Mouse (Mus musculus) heart, embryonic 15.5 days (tissue): ENCODE results near the gene Rapgef2. TPM values are rescaled to one million over a fixed set of nuclear protein-coding genes. Genes with fewer than 3 reads are reported as not detected.
A peak's percentile ranks its signal among the peaks of the same experiment; 100 is the strongest.
"Not testable (repeated sequence)": the region's sequence is repeated elsewhere in the genome, so short reads cannot be mapped to it uniquely, and the experiment has no call there.

Experiments
- ATAC-seq: fragments of 200-750 bp; cut with Nextera tagmentation; replicated peaks from 2 replicates; pipeline ENCODE4 v1.8.0; 2017; ENCODE audit warnings: low read depth, moderate TSS enrichment; ENCODE audit not compliant: insufficient number of reproducible peaks, insufficient read depth, low FRiP score
- H3K27ac ChIP-seq: fragments of 300-500 bp; sonication (generic); 2 replicates; pipeline ENCODE4 v1.5.1; 2015; ENCODE audit warnings: mild to moderate bottlenecking, inconsistent platforms
- H3K27me3 ChIP-seq: fragments of 300-500 bp; sonication (generic); 2 replicates; pipeline ENCODE4 v1.6.1; 2015; ENCODE audit warnings: inconsistent platforms
- H3K36me3 ChIP-seq: fragments of 300-500 bp; sonication (generic); 2 replicates; pipeline ENCODE4 v1.6.1; 2015; ENCODE audit warnings: mild to moderate bottlenecking, inconsistent platforms
- H3K4me1 ChIP-seq: fragments of 300-500 bp; sonication (generic); replicated peaks from 2 replicates; pipeline ENCODE4 v1.6.1; 2015; ENCODE audit warnings: inconsistent platforms
- H3K4me2 ChIP-seq: fragments of 300-500 bp; sonication (generic); 2 replicates; pipeline ENCODE4 v1.6.1; 2015; ENCODE audit warnings: inconsistent platforms, mild to moderate bottlenecking, moderate library complexity
- H3K4me3 ChIP-seq: fragments of 300-500 bp; sonication (generic); 2 replicates; pipeline ENCODE4 v1.5.1; 2015; ENCODE audit warnings: mild to moderate bottlenecking, inconsistent platforms
- H3K9ac ChIP-seq: fragments of 300-500 bp; sonication (generic); 2 replicates; pipeline ENCODE4 v1.6.1; 2015; ENCODE audit warnings: mild to moderate bottlenecking, inconsistent platforms
- H3K9me3 ChIP-seq: fragments of 300-500 bp; sonication (generic); replicated peaks from 2 replicates; pipeline ENCODE4 v1.6.1; 2016; ENCODE audit warnings: inconsistent platforms
- WGBS: fragments of 180-500 bp; shearing (Covaris S2); methylation state at CpG from one replicate; pipeline ENCODE4 v1.1.7; 2015; ENCODE audit warnings: mixed read lengths; 5-methylcytosine and 5-hydroxymethylcytosine counted together
- polyA plus RNA-seq: library from polyadenylated mRNA; unstranded; fragments of >200 nt; fragmentation: Nextera tagmentation; extraction: Ambion mirVana; gene quantifications from 2 replicates; pipeline ENCODE4 v1.2.1, GENCODE M21; 2015

The Rapgef2 gene
- polyA plus RNA-seq, 1 experiment from 2014 or later, result 5.7 TPM

DNA sequence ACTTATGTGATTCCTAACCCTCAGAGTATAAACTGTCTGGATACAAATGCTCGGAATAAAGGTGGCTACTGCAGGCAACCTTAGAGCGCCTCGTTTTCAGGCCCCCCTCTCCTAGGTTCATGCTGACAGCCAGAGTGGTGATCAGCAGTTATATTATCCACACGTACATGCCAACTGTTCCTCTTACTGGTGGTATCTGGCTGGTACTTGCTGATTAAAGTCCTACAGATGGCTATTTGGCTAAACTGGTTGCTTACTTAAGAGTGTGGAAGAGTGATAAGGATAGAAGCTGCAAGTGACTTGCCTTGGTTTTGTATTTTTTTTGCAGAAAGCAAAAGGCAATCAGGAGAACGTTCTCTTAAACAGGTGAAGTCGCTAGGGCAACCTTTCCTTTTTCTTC, 224.9 kb downstream of the Rapgef2 start:
- ATAC-seq, result no peak
- H3K9ac ChIP-seq, result no peak overlapping the region
- no peak overlapping the region for H3K4me2 ChIP-seq

DNA sequence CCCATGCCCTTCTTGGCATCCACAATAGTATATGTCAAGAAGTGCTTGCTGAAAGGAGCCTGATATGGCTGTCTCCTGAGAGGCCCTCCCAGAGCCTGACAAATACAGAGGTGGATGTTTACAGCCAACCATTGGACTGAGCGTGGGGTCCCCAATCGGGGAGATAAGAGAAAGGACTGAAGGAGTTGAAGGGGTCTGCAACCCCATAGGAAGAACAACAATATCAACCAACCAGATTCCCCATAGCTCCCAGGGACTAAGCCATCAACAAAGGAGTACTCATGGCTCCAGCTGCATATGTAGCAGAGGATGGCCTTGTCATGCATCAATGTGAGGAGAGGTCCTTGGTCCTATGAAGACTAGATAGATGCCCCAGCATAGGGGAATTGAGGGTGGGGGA, 227.8 kb downstream of the Rapgef2 start:
- H3K27me3 ChIP-seq, H3K9me3 ChIP-seq, H3K4me3 ChIP-seq, H3K36me3 ChIP-seq, H3K4me1 ChIP-seq, ATAC-seq, H3K27ac ChIP-seq, H3K4me2 ChIP-seq, H3K9ac ChIP-seq: not testable (repeated sequence)
- 65% methylated on average over 2 of the region's 2 CpGs for WGBS

More for the DNA sequence above, 224.9 kb downstream of the Rapgef2 start:
- WGBS, result 63% methylated on average over 6 of the region's 6 CpGs
- H3K27ac ChIP-seq, result no peak overlapping the region
- no peak overlapping the region for H3K4me3 ChIP-seq
- peaks cover 16% of the 10 kb centered on the region for H3K36me3 ChIP-seq
- H3K9me3 ChIP-seq, result no peaks in the 10 kb centered on the region
- no peaks in the 10 kb centered on the region for H3K4me1 ChIP-seq
- no peaks in the 10 kb centered on the region for H3K27me3 ChIP-seq

DNA sequence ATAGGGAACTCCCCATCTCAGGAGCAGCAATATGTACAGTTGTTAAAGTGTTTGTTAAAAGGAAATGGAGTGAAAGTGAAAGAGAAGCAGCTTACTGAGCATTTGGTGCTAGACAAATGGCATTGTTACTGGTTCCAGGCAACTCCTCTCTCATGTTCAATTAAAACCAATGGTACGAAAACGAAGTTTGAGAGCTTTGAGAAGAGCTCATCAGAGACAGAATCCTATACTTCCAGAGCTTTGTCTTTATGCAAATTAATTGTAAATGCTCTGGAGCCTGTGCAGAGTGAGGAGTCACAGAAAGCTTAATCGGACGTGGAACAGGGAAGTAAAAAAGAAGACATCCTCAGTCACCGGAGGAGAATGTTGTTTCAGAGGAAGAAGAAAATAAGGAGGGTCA, 241.1 kb downstream of the Rapgef2 start:
- no peak for ATAC-seq
- WGBS, result 77% methylated on average over 5 of the region's 5 CpGs

DNA sequence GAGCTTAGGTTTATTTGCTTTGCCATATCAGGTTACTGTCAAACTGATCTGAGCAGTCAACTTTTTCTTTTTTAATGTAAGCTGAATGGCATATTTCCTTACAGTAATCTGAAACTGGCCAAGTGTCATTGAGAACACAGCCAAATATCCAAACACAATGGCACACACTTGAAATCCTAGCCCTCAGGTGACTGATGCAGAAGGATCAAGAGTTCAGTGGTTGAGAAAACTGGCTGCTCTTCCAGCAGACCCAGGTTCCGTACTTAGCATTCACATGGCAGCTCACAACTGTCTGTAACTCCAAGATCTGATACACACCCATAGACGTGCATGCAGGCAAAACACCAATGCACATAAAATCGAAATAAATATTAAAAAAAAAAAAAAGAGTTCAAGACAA, 243.3 kb downstream of the Rapgef2 start:
- no peaks in the 10 kb centered on the region for H3K4me1 ChIP-seq
- H3K9me3 ChIP-seq, result no peaks in the 10 kb centered on the region
- no peaks in the 10 kb centered on the region for H3K27me3 ChIP-seq
- no peak for ATAC-seq
- no peak overlapping the region for H3K27ac ChIP-seq
- no peak overlapping the region for H3K9ac ChIP-seq
- H3K4me2 ChIP-seq, result no peak overlapping the region
- H3K4me3 ChIP-seq, result no peak overlapping the region
- H3K36me3 ChIP-seq, result no peaks in the 10 kb centered on the region
- WGBS, result 67% methylated on average over 3 of the region's 3 CpGs

More for the DNA sequence above, 241.1 kb downstream of the Rapgef2 start:
- H3K4me2 ChIP-seq, result no peak overlapping the region
- H3K27ac ChIP-seq, result no peak overlapping the region
- no peak overlapping the region for H3K9ac ChIP-seq
- H3K9me3 ChIP-seq, result no peaks in the 10 kb centered on the region
- no peaks in the 10 kb centered on the region for H3K4me1 ChIP-seq
- no peaks in the 10 kb centered on the region for H3K27me3 ChIP-seq
- H3K4me3 ChIP-seq, result no peak overlapping the region
- no peaks in the 10 kb centered on the region for H3K36me3 ChIP-seq

DNA sequence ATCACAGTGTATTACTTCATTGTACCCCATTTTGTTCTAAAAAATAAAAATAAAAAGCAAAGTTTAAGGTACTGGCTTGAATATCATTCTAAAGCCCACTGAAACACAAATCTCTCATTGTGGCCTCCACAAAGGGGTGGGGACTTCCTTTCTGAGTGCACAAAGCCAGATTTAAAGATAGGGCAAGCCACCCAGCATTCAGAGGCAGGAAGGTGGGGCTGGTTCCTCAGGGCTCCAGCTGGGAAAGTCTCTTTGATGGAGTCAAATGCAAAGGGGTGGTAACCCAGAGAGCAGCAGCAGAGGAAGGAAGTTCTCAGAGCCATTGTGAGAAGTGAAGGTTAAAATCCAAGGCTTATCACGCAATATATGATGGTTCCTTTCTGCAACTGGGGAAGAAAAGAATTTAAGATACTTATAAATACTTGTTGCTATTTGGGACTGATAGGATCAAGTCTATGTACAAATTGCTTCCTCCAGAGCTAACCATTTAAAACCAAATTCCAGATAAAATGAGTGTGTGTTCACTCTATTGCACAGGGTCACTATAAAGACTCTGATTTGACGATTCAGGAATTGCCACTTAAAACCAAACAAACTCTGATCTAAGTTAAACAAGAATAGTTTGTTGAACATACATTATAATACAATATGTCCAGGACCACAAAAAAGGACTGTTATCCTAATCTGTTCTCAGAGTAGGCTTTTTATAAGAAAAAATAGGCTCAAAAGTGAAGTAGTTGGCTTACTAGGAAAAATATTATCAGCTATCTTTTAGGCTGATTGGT, 246.5 kb downstream of the Rapgef2 start:
- ATAC-seq, result no peak
- 56% methylated on average over 2 of the region's 2 CpGs for WGBS
- Histone ChIP-seq H3K4me3 (no peak overlapping the region), H3K27ac (no peak overlapping the region), H3K9me3 (no peaks in the 10 kb centered on the region), H3K36me3 (no peaks in the 10 kb centered on the region), H3K4me2 (no peak overlapping the region), H3K27me3 (no peaks in the 10 kb centered on the region), H3K4me1 (no peaks in the 10 kb centered on the region), H3K9ac (no peak overlapping the region)

DNA sequence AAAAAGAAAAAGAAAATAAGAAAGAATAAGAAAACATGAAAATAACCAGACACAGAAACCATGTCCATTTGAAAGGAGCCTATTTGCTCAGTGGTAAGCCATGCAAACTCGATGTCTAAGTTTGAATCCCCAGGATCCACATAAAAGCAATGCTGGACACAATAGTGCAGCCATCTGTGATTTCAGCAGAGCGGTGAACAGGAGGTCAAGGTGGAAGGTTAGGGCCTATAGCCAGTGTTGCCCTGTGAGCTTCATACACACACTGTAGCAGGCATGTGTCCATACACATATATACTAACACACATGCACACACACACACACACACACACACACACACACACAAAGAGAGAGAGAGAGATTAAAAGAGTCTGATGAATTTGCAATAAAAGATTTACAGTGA, 247.3 kb downstream of the Rapgef2 start:
- Histone ChIP-seq H3K4me3 (no peak overlapping the region), H3K4me1 (no peaks in the 10 kb centered on the region), H3K27ac (no peak overlapping the region), H3K9me3 (no peaks in the 10 kb centered on the region), H3K9ac (no peak overlapping the region), H3K4me2 (no peak overlapping the region), H3K27me3 (no peaks in the 10 kb centered on the region), H3K36me3 (no peaks in the 10 kb centered on the region)
- 75% methylated on average over 2 of the region's 2 CpGs for WGBS
- no peak for ATAC-seq

DNA sequence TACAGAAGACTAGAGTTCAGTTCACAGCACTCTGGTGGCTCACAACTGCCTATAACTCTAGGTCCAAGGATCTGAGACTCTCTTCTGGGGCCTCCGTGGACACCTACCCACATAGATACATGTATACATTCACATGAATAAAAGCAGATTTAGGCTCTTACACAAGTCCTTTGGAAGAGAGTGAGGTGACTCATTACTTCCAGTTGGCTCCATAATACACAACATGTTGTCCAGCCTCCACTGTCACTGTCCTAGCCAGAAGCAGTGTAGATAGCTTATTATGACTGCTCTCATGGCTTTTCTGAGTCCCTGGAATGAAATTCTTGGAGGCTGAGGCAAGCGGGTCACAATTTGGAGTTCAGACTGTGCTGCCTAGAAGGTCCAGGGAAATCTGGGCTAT, 251.9 kb downstream of the Rapgef2 start:
- no peak for ATAC-seq
- WGBS, result 83% methylated on average over 2 of the region's 2 CpGs
- no peaks in the 10 kb centered on the region for H3K36me3 ChIP-seq
- no peaks in the 10 kb centered on the region for H3K4me1 ChIP-seq
- no peak overlapping the region for H3K4me2 ChIP-seq
- H3K27ac ChIP-seq, result no peak overlapping the region
- H3K27me3 ChIP-seq, result no peaks in the 10 kb centered on the region
- no peak overlapping the region for H3K9ac ChIP-seq
- H3K9me3 ChIP-seq, result 0 out of 2 replicates have a peak, but pooled peaks cover 4% of the 10 kb centered on the region
- no peak overlapping the region for H3K4me3 ChIP-seq

DNA sequence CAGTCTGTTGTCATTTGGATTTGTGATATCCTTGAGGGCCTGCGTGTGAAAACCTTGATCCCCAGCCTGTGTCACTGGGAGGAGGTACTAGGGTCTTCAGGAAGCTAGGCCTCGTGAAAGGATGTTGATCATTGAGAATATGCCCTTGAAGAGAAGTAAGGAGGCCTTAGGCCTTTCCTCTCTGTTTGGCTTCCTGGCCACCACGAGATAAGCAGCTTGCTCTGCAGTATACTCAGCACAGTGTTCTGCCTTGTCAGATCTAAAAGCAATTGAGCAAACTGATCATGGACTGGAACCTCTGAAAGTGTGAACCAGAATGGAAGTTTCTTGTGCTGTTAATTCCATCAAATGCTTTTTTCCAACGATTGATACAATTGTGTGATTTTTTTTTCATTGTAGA, 255.5 kb downstream of the Rapgef2 start:
- Histone ChIP-seq H3K4me3 (no peak overlapping the region), H3K9ac (no peak overlapping the region), H3K27me3 (no peaks in the 10 kb centered on the region), H3K9me3 (0 out of 2 replicates have a peak, but pooled peaks cover 4% of the 10 kb centered on the region), H3K36me3 (no peaks in the 10 kb centered on the region), H3K4me2 (no peak overlapping the region), H3K4me1 (no peaks in the 10 kb centered on the region), H3K27ac (no peak overlapping the region)
- ATAC-seq, result no peak
- WGBS, result 64% methylated on average over 4 of the region's 4 CpGs

DNA sequence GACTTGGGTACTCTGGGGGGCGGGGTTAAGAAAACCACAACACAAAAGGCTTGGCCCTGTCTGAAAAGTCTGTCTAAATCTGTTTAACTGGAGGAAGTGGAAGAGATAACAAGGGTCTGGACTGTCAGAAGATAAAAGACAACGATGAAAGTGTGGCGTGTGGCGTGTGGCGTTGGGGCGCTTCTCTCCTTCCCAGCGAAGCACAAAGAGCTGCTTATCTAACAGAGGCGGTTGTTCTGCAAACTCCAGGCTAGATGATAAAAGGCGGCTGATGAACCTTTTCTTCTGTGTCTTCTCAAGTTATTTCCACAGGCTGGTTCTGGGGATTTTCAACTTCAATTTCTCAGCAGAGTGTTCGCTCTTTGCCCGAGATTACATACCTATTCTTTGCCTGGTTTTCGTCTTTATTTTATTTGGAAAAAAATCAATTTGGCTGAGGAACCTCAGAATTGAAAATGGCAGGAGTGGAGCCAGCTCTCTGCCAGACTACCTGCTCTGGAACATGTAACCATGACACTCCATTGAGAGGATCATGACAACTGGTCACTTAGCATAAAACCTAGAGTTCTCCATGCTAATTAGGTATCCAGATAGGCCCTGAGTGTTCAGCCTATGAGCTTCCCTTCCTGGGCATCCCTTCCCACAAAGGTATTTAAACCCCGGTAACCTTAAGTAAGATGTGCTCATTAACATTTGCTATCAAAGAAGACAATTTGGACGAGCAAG, 258.0 kb downstream of the Rapgef2 start:
- no peak overlapping the region for H3K9ac ChIP-seq
- H3K36me3 ChIP-seq, result no peaks in the 10 kb centered on the region
- WGBS, result 20% methylated on average over 14 of the region's 14 CpGs
- H3K4me3 ChIP-seq, result no peak overlapping the region
- peak; percentile 16; the same call in 1 of the 2 replicates for ATAC-seq
- peaks cover 10% of the 10 kb centered on the region for H3K4me1 ChIP-seq
- 0 out of 2 replicates have a peak, but pooled peaks cover 3% of the 10 kb centered on the region for H3K9me3 ChIP-seq
- H3K27me3 ChIP-seq, result no peaks in the 10 kb centered on the region
- peak overlapping the region; percentile 14; the same call in 1 of the 2 replicates for H3K4me2 ChIP-seq
- H3K27ac ChIP-seq, result no peak overlapping the region

DNA sequence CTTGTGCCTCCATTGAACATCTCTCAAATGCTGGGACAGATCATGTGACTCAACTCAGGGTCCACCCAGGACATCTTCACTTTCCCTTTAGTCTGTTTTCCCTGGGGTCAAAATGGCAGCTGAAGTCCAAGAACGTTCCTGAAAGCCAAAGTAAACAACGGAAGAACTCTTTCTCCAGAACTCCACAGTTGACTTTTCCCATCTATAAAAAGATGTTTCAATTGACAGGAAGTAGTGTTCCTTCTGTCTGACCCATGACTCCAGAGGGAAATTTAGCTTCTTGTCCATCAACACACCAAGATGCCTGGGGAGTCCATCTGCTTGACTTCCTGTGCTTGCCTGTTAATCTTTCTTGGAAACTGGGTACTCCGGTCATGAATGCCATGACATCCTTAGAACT, 260.3 kb downstream of the Rapgef2 start:
- Histone ChIP-seq H3K36me3 (no peaks in the 10 kb centered on the region), H3K27ac (no peak overlapping the region), H3K4me3 (no peak overlapping the region), H3K4me1 (peaks cover 18% of the 10 kb centered on the region), H3K4me2 (no peak overlapping the region), H3K9ac (no peak overlapping the region), H3K9me3 (no peaks in the 10 kb centered on the region), H3K27me3 (no peaks in the 10 kb centered on the region)
- ATAC-seq, result no peak
- WGBS, result 75% methylated on average over 3 of the region's 3 CpGs

DNA sequence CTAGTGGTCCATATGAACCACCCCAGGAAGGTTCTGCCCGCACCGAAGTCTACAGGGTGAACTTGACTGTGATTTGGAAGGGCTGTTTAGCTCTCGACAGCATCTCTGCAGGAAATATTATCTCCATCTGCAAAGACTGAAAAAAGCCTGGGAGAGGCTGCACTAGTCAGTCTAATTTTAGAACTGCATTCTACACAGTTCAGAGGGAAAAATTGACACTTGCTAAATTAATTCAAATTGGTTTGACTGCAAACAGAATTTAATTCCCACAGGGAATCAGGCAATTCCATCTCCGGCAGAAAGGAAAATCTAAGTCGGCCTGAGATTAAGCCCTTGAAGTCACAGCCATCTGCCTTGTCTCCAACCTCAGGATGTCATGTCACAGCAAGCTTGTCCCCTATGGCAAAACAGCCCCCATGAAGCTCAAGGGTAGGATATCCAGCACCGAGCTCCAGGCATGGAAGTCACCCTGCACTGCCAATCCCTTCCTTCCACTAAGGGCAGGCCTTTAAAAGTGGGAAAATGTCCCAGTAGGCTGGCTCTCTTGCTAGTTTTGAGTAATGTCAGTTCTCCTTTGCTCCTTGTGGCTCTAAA, 262.5 kb downstream of the Rapgef2 start:
- H3K27me3 ChIP-seq, result no peaks in the 10 kb centered on the region
- ATAC-seq, result 0 out of 2 replicates have a peak, but pooled peaks have one; percentile 4
- H3K4me1 ChIP-seq, result peaks cover 18% of the 10 kb centered on the region
- H3K9ac ChIP-seq, result no peak overlapping the region
- no peaks in the 10 kb centered on the region for H3K9me3 ChIP-seq
- peak overlapping the region; percentile 57 for H3K27ac ChIP-seq
- 33% methylated on average over 6 of the region's 6 CpGs for WGBS
- H3K4me3 ChIP-seq, result no peak overlapping the region
- H3K36me3 ChIP-seq, result no peaks in the 10 kb centered on the region
- no peak overlapping the region; the same call in 1 of the 2 replicates for H3K4me2 ChIP-seq
